Mouse (Mus musculus): ENCODE results near the gene Mtnr1a. TPM values are rescaled to one million over a fixed set of nuclear protein-coding genes. Genes with fewer than 3 reads are reported as not detected.

The Mtnr1a gene
- polyA plus RNA-seq, 1 experiment: not detected

- Histone ChIP-seq H3K4me1 (ENCODE audit: control insufficient read depth, insufficient read depth, insufficient read length) (no peaks in the 10 kb centered on the region), H3K4me3 (ENCODE audit: extremely low read depth, insufficient read depth, insufficient read length) (no peak overlapping the region), H3K36me3 (ENCODE audit: control insufficient read depth, insufficient read depth, low read length) (no peaks in the 10 kb centered on the region), H3K27ac (ENCODE audit: insufficient read depth, low read length) (no peak overlapping the region), H3K27me3 (ENCODE audit: control insufficient read depth, insufficient read depth, low read length) (no peaks in the 10 kb centered on the region)
- TF ChIP-seq CTCF (IDR thresholded peaks at IDR 0.05; ENCODE audit: extremely low read depth, insufficient read depth, insufficient read length, insufficient replicate concordance) (no peak), POLR2A (IDR thresholded peaks at IDR 0.05; ENCODE audit: low read depth, low read length) (no peak)
- 81% methylated on average over 8 of the region's 8 CpGs for WGBS
- no peak for DNase-seq (ENCODE audit: low read depth in 1 of 2, low spot score in 2 of 2)
Observed at GRCm38 (mm10) chr8:45050451-45050850, 18.5 kb upstream of the Mtnr1a start.

DNA sequence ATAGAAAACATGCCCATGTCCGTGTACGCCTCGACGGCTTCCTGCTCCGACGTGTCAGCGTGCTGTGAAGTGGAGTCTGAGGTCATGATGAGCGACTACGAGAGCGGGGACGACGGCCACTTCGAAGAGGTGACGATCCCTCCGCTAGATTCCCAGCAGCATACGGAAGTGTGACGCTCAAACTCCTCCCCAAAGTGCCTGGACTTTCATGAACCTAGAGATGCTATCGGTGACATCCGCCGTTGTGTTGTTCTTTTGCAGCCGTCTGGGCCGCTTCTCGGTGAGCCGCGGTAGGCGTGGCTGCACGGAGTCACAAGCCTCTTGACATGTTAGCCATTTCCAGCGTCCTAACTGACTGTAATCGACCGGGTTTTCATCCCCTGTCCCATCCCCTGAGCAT, 17.7 kb upstream of the Mtnr1a start:
- H3K27ac ChIP-seq (ENCODE audit: insufficient read depth, low read length): no peak overlapping the region
- no peaks in the 10 kb centered on the region for H3K4me1 ChIP-seq (ENCODE audit: control insufficient read depth, insufficient read depth, insufficient read length)
- 94% methylated on average over 30 of the region's 30 CpGs for WGBS
- no peaks in the 10 kb centered on the region for H3K27me3 ChIP-seq (ENCODE audit: control insufficient read depth, insufficient read depth, low read length)
- TF ChIP-seq CTCF (IDR thresholded peaks at IDR 0.05; ENCODE audit: extremely low read depth, insufficient read depth, insufficient read length, insufficient replicate concordance) (no peak), POLR2A (IDR thresholded peaks at IDR 0.05; ENCODE audit: low read depth, low read length) (no peak)
- H3K4me3 ChIP-seq (ENCODE audit: extremely low read depth, insufficient read depth, insufficient read length): no peak overlapping the region
- DNase-seq (ENCODE audit: low read depth in 1 of 2, low spot score in 2 of 2): no peak
- no peaks in the 10 kb centered on the region for H3K36me3 ChIP-seq (ENCODE audit: control insufficient read depth, insufficient read depth, low read length)

- Histone ChIP-seq H3K27me3 (ENCODE audit: control insufficient read depth, insufficient read depth, low read length) (no peaks in the 10 kb centered on the region), H3K27ac (ENCODE audit: insufficient read depth, low read length) (no peak overlapping the region), H3K36me3 (ENCODE audit: control insufficient read depth, insufficient read depth, low read length) (no peaks in the 10 kb centered on the region), H3K4me3 (ENCODE audit: extremely low read depth, insufficient read depth, insufficient read length) (no peak overlapping the region), H3K4me1 (ENCODE audit: control insufficient read depth, insufficient read depth, insufficient read length) (no peaks in the 10 kb centered on the region)
- DNase-seq (ENCODE audit: low read depth in 1 of 2, low spot score in 2 of 2): no peak
- TF ChIP-seq CTCF (IDR thresholded peaks at IDR 0.05; ENCODE audit: extremely low read depth, insufficient read depth, insufficient read length, insufficient replicate concordance) (no peak), POLR2A (IDR thresholded peaks at IDR 0.05; ENCODE audit: low read depth, low read length) (no peak)
- WGBS: 70% methylated on average over 1 of the region's 1 CpGs
Observed at GRCm38 (mm10) chr8:45052205-45052604, 16.7 kb upstream of the Mtnr1a start.

- Histone ChIP-seq H3K27ac (ENCODE audit: insufficient read depth, low read length) (no peak overlapping the region), H3K4me3 (ENCODE audit: extremely low read depth, insufficient read depth, insufficient read length) (no peak overlapping the region), H3K27me3 (ENCODE audit: control insufficient read depth, insufficient read depth, low read length) (no peaks in the 10 kb centered on the region), H3K36me3 (ENCODE audit: control insufficient read depth, insufficient read depth, low read length) (no peaks in the 10 kb centered on the region), H3K4me1 (ENCODE audit: control insufficient read depth, insufficient read depth, insufficient read length) (no peaks in the 10 kb centered on the region)
- no peak for DNase-seq (ENCODE audit: low read depth in 1 of 2, low spot score in 2 of 2)
- TF ChIP-seq CTCF (IDR thresholded peaks at IDR 0.05; ENCODE audit: extremely low read depth, insufficient read depth, insufficient read length, insufficient replicate concordance) (no peak), POLR2A (IDR thresholded peaks at IDR 0.05; ENCODE audit: low read depth, low read length) (no peak)
- 90% methylated on average over 9 of the region's 9 CpGs for WGBS
Observed at GRCm38 (mm10) chr8:45052618-45053017, 16.3 kb upstream of the Mtnr1a start.

GRCm38 (mm10) chr8:45055500-45055899, 13.4 kb upstream of the Mtnr1a start:
- H3K4me1 ChIP-seq (ENCODE audit: control insufficient read depth, insufficient read depth, insufficient read length): no peaks in the 10 kb centered on the region
- no peak overlapping the region for H3K4me3 ChIP-seq (ENCODE audit: extremely low read depth, insufficient read depth, insufficient read length)
- 93% methylated on average over 3 of the region's 3 CpGs for WGBS
- no peak for DNase-seq (ENCODE audit: low read depth in 1 of 2, low spot score in 2 of 2)
- H3K27ac ChIP-seq (ENCODE audit: insufficient read depth, low read length): no peak overlapping the region
- no peaks in the 10 kb centered on the region for H3K36me3 ChIP-seq (ENCODE audit: control insufficient read depth, insufficient read depth, low read length)
- TF ChIP-seq CTCF (IDR thresholded peaks at IDR 0.05; ENCODE audit: extremely low read depth, insufficient read depth, insufficient read length, insufficient replicate concordance): no peak
- no peak for TF ChIP-seq POLR2A (IDR thresholded peaks at IDR 0.05; ENCODE audit: low read depth, low read length)
- H3K27me3 ChIP-seq (ENCODE audit: control insufficient read depth, insufficient read depth, low read length): no peaks in the 10 kb centered on the region

DNA sequence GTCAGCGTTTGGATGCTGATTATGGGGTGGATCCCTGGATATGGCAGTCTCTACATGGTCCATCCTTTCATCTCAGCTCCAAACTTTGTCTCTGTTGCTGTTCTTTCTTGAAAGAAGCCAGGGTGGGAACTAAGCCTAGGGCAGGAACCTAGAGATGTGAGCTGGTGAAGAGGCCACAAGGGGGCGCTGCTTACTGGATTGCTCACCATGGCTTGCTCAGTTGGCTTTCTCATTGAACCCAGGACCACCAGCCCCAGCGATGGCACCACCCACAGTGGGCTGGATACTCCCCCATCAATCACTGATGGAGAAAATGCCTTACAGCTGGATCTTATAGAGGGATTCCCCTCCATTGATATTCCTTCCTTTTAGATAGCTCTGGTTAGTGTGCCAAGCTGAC, 12.1 kb upstream of the Mtnr1a start:
- no peaks in the 10 kb centered on the region for H3K4me1 ChIP-seq (ENCODE audit: control insufficient read depth, insufficient read depth, insufficient read length)
- no peaks in the 10 kb centered on the region for H3K36me3 ChIP-seq (ENCODE audit: control insufficient read depth, insufficient read depth, low read length)
- H3K4me3 ChIP-seq (ENCODE audit: extremely low read depth, insufficient read depth, insufficient read length): no peak overlapping the region
- H3K27me3 ChIP-seq (ENCODE audit: control insufficient read depth, insufficient read depth, low read length): no peaks in the 10 kb centered on the region
- TF ChIP-seq POLR2A (IDR thresholded peaks at IDR 0.05; ENCODE audit: low read depth, low read length): no peak
- TF ChIP-seq CTCF (IDR thresholded peaks at IDR 0.05; ENCODE audit: extremely low read depth, insufficient read depth, insufficient read length, insufficient replicate concordance): no peak
- DNase-seq (ENCODE audit: low read depth in 1 of 2, low spot score in 2 of 2): no peak
- WGBS: 33% methylated on average over 3 of the region's 3 CpGs
- H3K27ac ChIP-seq (ENCODE audit: insufficient read depth, low read length): no peak overlapping the region

DNA sequence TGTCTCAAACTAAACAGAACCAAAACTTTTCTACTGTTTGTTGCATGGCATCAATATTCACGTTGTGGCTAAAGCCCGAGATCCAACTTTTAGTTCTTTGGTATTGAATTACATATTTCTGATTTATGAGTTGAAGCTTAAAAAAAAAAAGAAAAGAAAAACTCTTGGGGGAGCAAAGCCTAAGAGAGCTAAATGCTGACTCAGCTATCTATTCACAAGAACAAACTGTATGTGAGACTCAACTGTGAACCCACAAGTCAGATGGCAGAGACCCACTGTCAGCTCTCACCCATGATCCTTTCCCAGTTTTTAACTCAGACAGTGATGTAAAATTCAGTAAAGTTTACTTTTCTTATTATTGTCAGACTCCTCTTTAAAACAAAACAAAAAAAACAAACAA, 8.9 kb upstream of the Mtnr1a start:
- TF ChIP-seq POLR2A (IDR thresholded peaks at IDR 0.05; ENCODE audit: low read depth, low read length) (no peak), CTCF (IDR thresholded peaks at IDR 0.05; ENCODE audit: extremely low read depth, insufficient read depth, insufficient read length, insufficient replicate concordance) (no peak)
- DNase-seq (ENCODE audit: low read depth in 1 of 2, low spot score in 2 of 2): no peak
- WGBS: 80% methylated on average over 2 of the region's 2 CpGs
- H3K27me3 ChIP-seq (ENCODE audit: control insufficient read depth, insufficient read depth, low read length): no peaks in the 10 kb centered on the region
- H3K36me3 ChIP-seq (ENCODE audit: control insufficient read depth, insufficient read depth, low read length): no peaks in the 10 kb centered on the region
- no peaks in the 10 kb centered on the region for H3K4me1 ChIP-seq (ENCODE audit: control insufficient read depth, insufficient read depth, insufficient read length)
- no peak overlapping the region for H3K4me3 ChIP-seq (ENCODE audit: extremely low read depth, insufficient read depth, insufficient read length)
- H3K27ac ChIP-seq (ENCODE audit: insufficient read depth, low read length): no peak overlapping the region

Measured in spleen, adult 2 months (tissue).